Mouse (Mus musculus) heart, postnatal 0 days (tissue): Measurements from ENCODE around the gene Ctsg. TPM values are rescaled to one million over a fixed set of nuclear protein-coding genes. Genes with fewer than 3 reads are reported as not detected.

ENCODE experiments used
- ATAC-seq: fragments of 200-750 bp; cut with Nextera tagmentation; 2 replicates; pipeline ENCODE4 v1.8.0; 2017; ENCODE audit warnings: low read depth, moderate number of reproducible peaks, moderate library complexity; ENCODE audit not compliant: insufficient read depth
- DNase-seq: peaks from one replicate; pipeline ENCODE4 v3.0.0-alpha.2; 2016; ENCODE audit warnings: low spot score
- H3K27ac ChIP-seq: fragments of 300-500 bp; sonication (generic); 2 replicates; pipeline ENCODE4 v1.5.1; 2014; ENCODE audit warnings: low read depth, mild to moderate bottlenecking
- H3K27me3 ChIP-seq: fragments of 300-500 bp; sonication (generic); 2 replicates; pipeline ENCODE4 v1.6.1; 2014; ENCODE audit warnings: low read length, mixed read lengths; ENCODE audit not compliant: control insufficient read depth, insufficient read depth
- H3K36me3 ChIP-seq: fragments of 300-500 bp; sonication (generic); replicated peaks from 2 replicates; pipeline ENCODE4 v1.6.1; 2014; ENCODE audit warnings: low read length, mixed read lengths; ENCODE audit not compliant: control insufficient read depth, insufficient read depth
- H3K4me1 ChIP-seq: fragments of 300-500 bp; sonication (generic); 2 replicates; pipeline ENCODE4 v1.6.1; 2014; ENCODE audit warnings: antibody characterized with exemption; ENCODE audit not compliant: control insufficient read depth, insufficient read depth
- H3K4me2 ChIP-seq: fragments of 300-500 bp; sonication (generic); 2 replicates; pipeline ENCODE4 v1.6.1; 2014; ENCODE audit warnings: low read depth, mild to moderate bottlenecking, low read length, moderate library complexity
- H3K4me3 ChIP-seq: fragments of 300-500 bp; sonication (generic); 2 replicates; pipeline ENCODE4 v1.5.1; 2014; ENCODE audit warnings: low read depth, low read length
- H3K9ac ChIP-seq: fragments of 300-500 bp; sonication (generic); replicated peaks from 2 replicates; pipeline ENCODE4 v1.6.1; 2014; ENCODE audit warnings: low read depth, low read length, mixed read lengths
- H3K9me3 ChIP-seq: fragments of 300-500 bp; sonication (generic); replicated peaks from 2 replicates; pipeline ENCODE4 v1.6.1; 2016; ENCODE audit warnings: low read length; ENCODE audit not compliant: control insufficient read depth
- CTCF ChIP-seq: IDR thresholded peaks from 2 replicates; pipeline ENCODE4 v1.5.1; 2016; ENCODE audit warnings: antibody characterized with exemption, control low read depth, low read depth
- EP300 ChIP-seq: IDR thresholded peaks from 2 replicates; pipeline ENCODE4 v1.6.1; 2016; ENCODE audit warnings: antibody characterized with exemption, low read depth
- WGBS: fragments of 180-500 bp; shearing (Covaris S2); extraction: QIAGEN DNeasy Blood & Tissue Kit; methylation state at CpG from one replicate; pipeline ENCODE4 v1.1.7; 2014; 5-methylcytosine and 5-hydroxymethylcytosine counted together
- polyA plus RNA-seq: library from polyadenylated mRNA; unstranded; fragments of >200 nt; fragmentation: Nextera tagmentation; extraction: Ambion mirVana; gene quantifications from 2 replicates; pipeline ENCODE4 v1.2.1, GENCODE M21; 2015
- total RNA-seq: library from RNA; depleted of rRNA; stranded (reverse); fragments of >200 nt; gene quantifications from 2 replicates; pipeline ENCODE4 v1.2.3, GENCODE M21; 2014; ENCODE audit warnings: low replicate concordance

Gene Ctsg
- total and polyA plus RNA-seq, 2 experiments from 2014 or later: 0.23 TPM; not detected in 1

DNA sequence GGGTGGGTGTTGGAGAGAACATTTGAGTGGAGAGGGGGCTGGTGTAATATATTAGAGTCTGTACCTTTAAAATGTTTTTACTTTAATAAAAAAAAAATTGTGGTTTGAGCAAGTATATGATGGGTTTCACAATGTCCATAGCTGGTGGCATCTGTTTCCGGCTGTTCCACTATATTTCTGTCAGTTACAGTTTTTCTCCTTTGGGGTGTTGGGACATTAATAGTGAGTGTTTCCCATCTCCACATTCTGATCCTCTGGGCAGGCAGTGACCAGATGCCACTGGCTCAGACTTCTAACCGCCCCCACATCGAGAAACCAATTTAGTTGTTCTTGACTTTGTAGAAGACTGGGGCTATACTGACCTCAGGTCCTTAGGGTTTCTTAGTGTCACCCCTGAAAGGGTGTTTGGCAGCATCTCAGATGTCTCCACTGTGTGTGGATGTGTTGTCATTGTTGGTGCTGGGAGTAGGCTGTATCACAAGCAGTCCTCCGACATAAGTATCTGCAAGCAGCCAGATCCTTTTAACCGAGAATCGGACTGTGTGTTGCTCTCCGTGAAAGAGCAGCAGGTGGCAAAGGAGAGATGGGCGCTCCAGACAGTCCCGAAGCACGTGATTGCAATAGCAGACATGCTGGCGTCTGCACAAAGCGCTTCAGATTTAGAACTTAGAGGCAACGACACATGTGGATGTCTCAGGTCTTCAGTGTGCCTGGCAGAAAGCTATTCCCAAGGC, 3.2 kb upstream of the Ctsg start:
- Histone ChIP-seq H3K4me2 (no peak overlapping the region), H3K4me1 (no peaks in the 10 kb centered on the region), H3K4me3 (no peak overlapping the region), H3K27ac (no peak overlapping the region), H3K36me3 (no peaks in the 10 kb centered on the region), H3K27me3 (no peaks in the 10 kb centered on the region), H3K9ac (no peak overlapping the region), H3K9me3 (no peaks in the 10 kb centered on the region)
- DNase-seq (no peak), ATAC-seq (no peak)
- WGBS: 67% methylated on average over 13 of the region's 13 CpGs
- TF ChIP-seq EP300: no peak
- TF ChIP-seq CTCF: no peak

DNA sequence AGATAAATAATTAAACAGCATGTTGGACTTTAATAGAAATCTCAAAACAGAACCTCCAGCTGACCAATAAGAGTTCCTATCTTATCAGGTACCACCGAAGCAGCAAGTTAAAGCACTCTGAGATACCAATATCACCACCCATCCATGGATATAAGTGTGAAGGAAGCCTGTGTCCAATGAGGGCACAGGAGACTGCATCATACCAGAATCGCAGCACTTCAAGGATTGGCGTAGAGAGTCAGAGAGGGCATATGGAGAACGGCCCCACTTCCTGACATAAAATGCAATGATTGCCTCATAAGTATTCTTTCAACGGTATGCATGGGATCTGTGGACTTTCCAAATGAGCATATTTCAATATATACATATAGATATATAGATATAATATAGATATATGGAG, 2.6 kb upstream of the Ctsg start:
- H3K9me3 ChIP-seq: no peaks in the 10 kb centered on the region
- no peaks in the 10 kb centered on the region for H3K4me1 ChIP-seq
- TF ChIP-seq CTCF: no peak
- no peak for ATAC-seq
- no peaks in the 10 kb centered on the region for H3K27me3 ChIP-seq
- no peak for DNase-seq
- no peak overlapping the region for H3K4me3 ChIP-seq
- no peak overlapping the region for H3K4me2 ChIP-seq
- no peak overlapping the region for H3K9ac ChIP-seq
- 67% methylated on average over 5 of the region's 5 CpGs for WGBS
- no peaks in the 10 kb centered on the region for H3K36me3 ChIP-seq
- no peak overlapping the region for H3K27ac ChIP-seq

DNA sequence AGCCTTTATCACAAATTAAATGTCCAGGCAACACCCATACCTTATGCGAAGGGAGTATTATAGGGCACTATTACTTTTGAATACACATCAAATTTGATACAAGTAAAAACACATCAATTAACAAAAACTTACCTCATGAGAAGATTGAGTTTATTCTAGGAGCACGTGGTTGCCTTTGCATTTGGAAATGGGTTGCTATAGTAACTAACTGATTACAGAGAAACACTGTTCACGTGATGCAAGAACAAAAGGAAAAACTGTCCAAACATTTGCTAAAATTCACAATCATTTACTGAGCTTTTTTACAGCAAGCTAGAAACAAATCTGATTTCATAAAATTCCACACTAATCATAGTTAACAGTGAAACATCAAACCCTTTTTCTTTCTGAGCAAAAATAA, 1.1 kb upstream of the Ctsg start:
- Histone ChIP-seq H3K4me3 (no peak overlapping the region), H3K9me3 (no peaks in the 10 kb centered on the region), H3K4me2 (no peak overlapping the region), H3K27ac (no peak overlapping the region), H3K9ac (no peak overlapping the region), H3K36me3 (no peaks in the 10 kb centered on the region), H3K4me1 (no peaks in the 10 kb centered on the region), H3K27me3 (no peaks in the 10 kb centered on the region)
- WGBS: 66% methylated on average over 3 of the region's 3 CpGs
- DNase-seq (no peak), ATAC-seq (no peak)
- TF ChIP-seq CTCF (no peak), EP300 (no peak)

DNA sequence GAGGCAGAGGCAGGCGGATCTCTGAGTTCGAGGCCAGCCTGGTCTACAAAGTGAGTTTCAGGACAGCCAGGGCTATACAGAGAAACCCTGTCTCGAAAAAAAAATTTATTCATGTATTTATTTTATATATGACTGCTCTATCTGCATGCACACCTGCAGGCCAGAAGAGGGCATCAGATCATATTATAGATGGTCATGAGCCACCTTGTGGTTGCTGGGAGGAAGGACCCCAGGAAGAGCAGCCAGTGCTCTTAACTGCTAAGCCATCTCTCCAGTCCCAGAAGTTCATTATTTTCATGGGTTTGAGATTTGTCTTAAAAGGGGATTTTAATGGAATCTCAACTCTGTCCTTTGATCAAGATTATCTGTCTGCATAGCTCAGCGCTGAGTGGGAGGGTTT, 3.4 kb downstream of the Ctsg start:
- peak; percentile 50 for TF ChIP-seq CTCF
- TF ChIP-seq EP300: no peak
- 80% methylated on average over 4 of the region's 4 CpGs for WGBS
- DNase-seq: peak; percentile 18

DNA sequence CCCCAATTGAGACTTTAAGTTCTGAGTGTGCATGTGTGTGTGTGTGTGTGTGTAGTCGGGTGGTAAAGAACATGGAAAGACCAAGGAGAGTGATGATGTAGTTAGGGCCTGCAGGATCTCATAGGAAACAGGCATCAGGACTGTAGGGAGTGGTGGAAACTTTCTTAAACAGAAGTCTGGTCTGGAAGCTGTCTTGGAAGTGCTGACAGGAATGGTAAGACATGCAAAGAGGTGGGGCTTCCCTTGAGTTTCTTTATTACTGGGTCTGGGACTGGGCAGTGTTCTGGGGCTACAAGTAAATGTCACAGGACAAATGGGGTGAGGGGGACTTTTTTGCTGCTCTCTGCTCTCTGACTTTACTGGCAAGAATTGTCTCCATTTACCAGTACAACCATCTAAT, 4.8 kb downstream of the Ctsg start:
- H3K27me3 ChIP-seq: no peaks in the 10 kb centered on the region

More for the DNA sequence above, 3.4 kb downstream of the Ctsg start:
- no peaks in the 10 kb centered on the region for H3K4me1 ChIP-seq
- ATAC-seq: no peak
- H3K27me3 ChIP-seq: no peaks in the 10 kb centered on the region
- no peak overlapping the region for H3K4me2 ChIP-seq
- no peaks in the 10 kb centered on the region for H3K9me3 ChIP-seq
- H3K4me3 ChIP-seq: no peak overlapping the region
- no peak overlapping the region for H3K9ac ChIP-seq
- H3K27ac ChIP-seq: no peak overlapping the region
- no peaks in the 10 kb centered on the region for H3K36me3 ChIP-seq

DNA sequence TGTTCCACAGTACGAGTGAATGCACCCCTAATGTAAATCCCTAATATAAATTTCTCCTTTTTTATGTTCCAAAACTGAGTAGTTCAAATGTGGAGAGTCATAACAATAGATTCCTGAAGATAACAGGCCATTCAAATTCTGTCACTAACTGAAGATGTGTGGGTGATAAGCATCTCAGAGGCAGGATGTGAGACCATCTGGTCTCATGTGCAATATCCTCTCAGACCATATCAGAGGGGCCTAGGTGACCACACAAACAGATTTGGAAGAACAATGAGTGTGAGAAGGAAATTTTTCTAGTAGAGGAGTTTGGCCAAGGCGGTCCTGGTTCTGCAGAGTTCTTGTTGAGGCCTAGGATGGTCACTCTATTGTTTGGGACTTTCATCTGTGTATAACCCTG, 9.0 kb downstream of the Ctsg start:
- WGBS: 59% methylated on average over 2 of the region's 2 CpGs
- no peaks in the 10 kb centered on the region for H3K9me3 ChIP-seq
- no peak for TF ChIP-seq EP300
- no peak for TF ChIP-seq CTCF
- no peaks in the 10 kb centered on the region for H3K36me3 ChIP-seq
- DNase-seq (no peak), ATAC-seq (no peak)
- no peaks in the 10 kb centered on the region for H3K4me1 ChIP-seq
- no peaks in the 10 kb centered on the region for H3K27me3 ChIP-seq
- H3K4me3 ChIP-seq: no peak overlapping the region
- H3K9ac ChIP-seq: no peak overlapping the region
- no peak overlapping the region for H3K27ac ChIP-seq
- no peak overlapping the region for H3K4me2 ChIP-seq

More for the DNA sequence above, 4.8 kb downstream of the Ctsg start:
- Histone ChIP-seq H3K36me3 (no peaks in the 10 kb centered on the region), H3K9me3 (no peaks in the 10 kb centered on the region), H3K4me3 (no peak overlapping the region), H3K4me1 (no peaks in the 10 kb centered on the region), H3K9ac (no peak overlapping the region), H3K27ac (no peak overlapping the region), H3K4me2 (no peak overlapping the region)
- ATAC-seq: peak; percentile 66
- peak; percentile 30 for DNase-seq
- 15% methylated on average over 1 of the region's 1 CpGs for WGBS
- TF ChIP-seq EP300 (no peak), CTCF (no peak)
